ENCODE assay signal across 8 mouse cellular contexts in the genomic region with DNA sequence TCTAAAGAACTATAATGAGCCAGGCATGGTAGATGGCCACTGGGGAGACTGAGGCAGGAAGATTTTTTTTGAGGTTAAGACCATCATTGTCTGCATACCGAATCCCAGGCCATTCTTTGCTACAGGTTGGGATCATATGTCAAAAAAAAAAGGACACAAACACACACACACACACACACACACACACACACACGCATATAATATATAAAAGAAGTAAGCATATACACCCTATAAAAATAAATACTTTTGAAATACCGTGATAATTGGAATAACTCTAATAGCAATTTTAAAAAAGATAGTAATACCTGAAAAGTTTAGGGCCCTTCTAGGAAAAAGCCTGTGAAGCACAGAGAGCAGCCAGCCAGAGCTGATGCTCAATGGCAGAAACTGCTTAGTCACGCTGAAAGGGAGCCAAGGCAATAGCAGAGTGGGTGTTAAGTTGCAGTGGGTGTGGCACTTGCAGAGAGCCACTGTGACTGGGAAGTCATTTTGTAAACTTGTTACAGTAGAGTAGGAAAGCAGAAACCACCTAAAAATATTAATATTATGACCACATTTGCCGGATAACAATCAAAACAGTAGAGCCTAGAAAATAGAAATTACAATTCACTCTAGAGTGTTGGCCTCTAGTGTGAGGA.
DNase-seq lines count a peak whose midpoint lies in the region; ATAC-seq lines count a peak whose summit lies in the region.

No protein-coding gene starts in this region.

- no peak overlapping the region for H3K27ac ChIP-seq in heart, embryonic 11.5 days (ENCODE audit: low read depth, low read length)
- no peak overlapping the region for H3K27ac ChIP-seq in hindbrain, embryonic 13.5 days

- ATAC-seq in heart, embryonic 11.5 days (replicated peaks; ENCODE audit: insufficient number of reproducible peaks, low FRiP score, low TSS enrichment) = peak; percentile 90
- peak; percentile 78; the same call in 1 of the 2 replicates for ATAC-seq in neutrophil, adult 5-6 weeks (ENCODE audit: extremely low read depth, insufficient number of reproducible peaks, low FRiP score, poor library complexity, severe bottlenecking)
- no peak for ATAC-seq in hindbrain, embryonic 13.5 days (ENCODE audit: low FRiP score)

- peak; percentile 48 for DNase-seq in adrenal gland, adult 2 months
- no peak for DNase-seq in adrenal gland, adult 18-20 months (ENCODE audit: low spot score in 2 of 2)
- peak; percentile 20 to 56 for DNase-seq in urinary bladder, postnatal 36 days (ENCODE audit: low spot score in 2 of 2)
- no peak for DNase-seq in urinary bladder, postnatal 4 days (ENCODE audit: low spot score in 2 of 2)
- DNase-seq in left cerebral cortex, postnatal 36 days (ENCODE audit: low spot score in 2 of 2) = peak; percentile 30 to 50

- WGBS in heart, embryonic 11.5 days (ENCODE audit: insufficient replicate concordance) = 70% methylated on average over 5 of the region's 5 CpGs
- 81% methylated on average over 5 of the region's 5 CpGs for WGBS in hindbrain, embryonic 13.5 days

- H3K9me3 ChIP-seq in heart, embryonic 11.5 days (replicated peaks; ENCODE audit: control insufficient read depth, low read length) = no peaks in the 10 kb centered on the region
- no peaks in the 10 kb centered on the region for H3K9me3 ChIP-seq in hindbrain, embryonic 13.5 days

- no peaks in the 10 kb centered on the region for H3K27me3 ChIP-seq in heart, embryonic 11.5 days (ENCODE audit: control insufficient read depth, insufficient read depth, low read length)
- H3K27me3 ChIP-seq in hindbrain, embryonic 13.5 days = no peaks in the 10 kb centered on the region

- H3K4me2 ChIP-seq in heart, embryonic 11.5 days = no peak overlapping the region
- H3K4me2 ChIP-seq in hindbrain, embryonic 13.5 days = no peak overlapping the region

- no peaks in the 10 kb centered on the region for H3K36me3 ChIP-seq in heart, embryonic 11.5 days (ENCODE audit: control insufficient read depth, insufficient read depth, low read length)
- no peaks in the 10 kb centered on the region for H3K36me3 ChIP-seq in hindbrain, embryonic 13.5 days

- no peaks in the 10 kb centered on the region for H3K4me1 ChIP-seq in heart, embryonic 11.5 days (ENCODE audit: control insufficient read depth, insufficient read depth, low read length)
- H3K4me1 ChIP-seq in hindbrain, embryonic 13.5 days (replicated peaks) = no peaks in the 10 kb centered on the region

- intact Hi-C loops in left cerebral cortex, postnatal 36 days (cut with DNase I) = no loop called here

- H3K4me3 ChIP-seq in heart, embryonic 11.5 days (ENCODE audit: low read depth, low read length) = no peak overlapping the region
- H3K4me3 ChIP-seq in hindbrain, embryonic 13.5 days = no peak overlapping the region

- H3K9ac ChIP-seq in heart, embryonic 11.5 days (ENCODE audit: low read depth, low read length) = no peak overlapping the region
- no peak overlapping the region for H3K9ac ChIP-seq in hindbrain, embryonic 13.5 days

Comparison
In these comparisons a context has a peak if more than half of its experiments do, and no peak if none do; other contexts are left out.
1. DNase-seq: peak in adrenal gland, adult 2 months (single experiment), urinary bladder, postnatal 36 days (2 of 2) and left cerebral cortex, postnatal 36 days (2 of 2); none in adrenal gland, adult 18-20 months (0 of 2) and urinary bladder, postnatal 4 days (0 of 2).